In the genomic region with DNA sequence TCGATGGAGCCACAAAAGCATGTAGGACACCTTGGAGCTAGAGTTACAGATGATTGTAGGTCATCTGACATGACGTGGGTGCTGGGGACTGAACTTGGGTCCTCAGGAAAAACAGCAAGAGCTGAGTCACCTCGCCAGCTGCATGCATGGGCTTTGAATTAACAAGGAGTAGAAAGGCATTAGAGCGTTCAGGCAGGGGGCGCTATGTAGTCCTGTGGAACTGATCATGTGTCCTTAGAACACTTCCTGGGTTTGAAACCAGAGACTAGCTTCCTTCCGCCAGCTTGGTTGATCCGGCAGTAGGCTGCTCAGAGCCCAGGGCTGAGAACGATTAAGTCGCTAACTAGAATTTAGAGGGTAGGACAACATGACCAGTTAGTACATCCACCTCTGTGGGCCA, we compare ENCODE assay signal across 15 mouse cellular contexts. TPM values are rescaled to one million over a fixed set of nuclear protein-coding genes. Genes with fewer than 3 reads are reported as not detected.
"Had no signal": no experiment of that assay in that cellular context is flagged by ENCODE, and none has a peak within 500 bp of the region (broad histone marks: within the 10 kb centered on the region; RNA-seq: fewer than 3 reads in every experiment).

No protein-coding gene starts in this region.

- DNase-seq: kidney, adult 8-10 months; kidney, postnatal 10 days; left cerebral cortex, postnatal 4 days; liver, postnatal 0 days; lung, embryonic 14.5 days; retina, postnatal 1 day; right cerebral cortex, postnatal 25 days; spleen, adult 18-20 months; thymus, postnatal 25 days had no signal

RNA-seq across cellular contexts. Expression of a gene that starts 58.9 kb away (rescaled TPM):
- total RNA-seq: layer of hippocampus, adult 18-20 months; layer of hippocampus, postnatal 14 days; left cerebral cortex, adult 8-10 months; left cerebral cortex, postnatal 14 days; left cerebral cortex, postnatal 4 days; monocyte, adult 5-6 weeks; neutrophil, adult 5-6 weeks had no signal
